Mouse (Mus musculus): ENCODE results near the gene Spata31d1b. TPM values are rescaled to one million over a fixed set of nuclear protein-coding genes. Genes with fewer than 3 reads are reported as not detected.
"Not testable (repeated sequence)": the region's sequence is repeated elsewhere in the genome, so short reads cannot be mapped to it uniquely, and the experiment has no call there.

The Spata31d1b gene
- polyA plus RNA-seq, 1 experiment, result not detected

GRCm38 (mm10) chr13:59682629-59683028, 29.5 kb upstream of the Spata31d1b start:
- H3K4me3 ChIP-seq (ENCODE audit: insufficient read depth, low read depth, low read length), result no peak overlapping the region

GRCm38 (mm10) chr13:59685236-59685635, 26.8 kb upstream of the Spata31d1b start:
- no peak overlapping the region for H3K27ac ChIP-seq (replicated peaks; ENCODE audit: low read depth, low read length)
- H3K4me1 ChIP-seq (ENCODE audit: control insufficient read depth, insufficient read depth, insufficient read length, low read length), result no peaks in the 10 kb centered on the region
- no peak overlapping the region for H3K4me3 ChIP-seq (ENCODE audit: insufficient read depth, low read depth, low read length)

More at GRCm38 (mm10) chr13:59682629-59683028, 29.5 kb upstream of the Spata31d1b start:
- H3K27ac ChIP-seq (replicated peaks; ENCODE audit: low read depth, low read length), result no peak overlapping the region
- no peaks in the 10 kb centered on the region for H3K4me1 ChIP-seq (ENCODE audit: control insufficient read depth, insufficient read depth, insufficient read length, low read length)

- no peak overlapping the region for H3K27ac ChIP-seq (replicated peaks; ENCODE audit: low read depth, low read length)
- no peaks in the 10 kb centered on the region for H3K4me1 ChIP-seq (ENCODE audit: control insufficient read depth, insufficient read depth, insufficient read length, low read length)
- H3K4me3 ChIP-seq (ENCODE audit: insufficient read depth, low read depth, low read length), result no peak overlapping the region
These were observed 23.7 kb upstream of the Spata31d1b start for GRCm38 (mm10) chr13:59688338-59688770.

- no peak overlapping the region for H3K27ac ChIP-seq (replicated peaks; ENCODE audit: low read depth, low read length)
- no peaks in the 10 kb centered on the region for H3K4me1 ChIP-seq (ENCODE audit: control insufficient read depth, insufficient read depth, insufficient read length, low read length)
- H3K4me3 ChIP-seq (ENCODE audit: insufficient read depth, low read depth, low read length), result no peak overlapping the region
These were observed 22.8 kb upstream of the Spata31d1b start for GRCm38 (mm10) chr13:59689313-59689712.

GRCm38 (mm10) chr13:59689843-59690242, 22.2 kb upstream of the Spata31d1b start:
- Histone ChIP-seq H3K4me3 (ENCODE audit: insufficient read depth, low read depth, low read length) (no peak overlapping the region), H3K27ac (replicated peaks; ENCODE audit: low read depth, low read length) (no peak overlapping the region), H3K4me1 (ENCODE audit: control insufficient read depth, insufficient read depth, insufficient read length, low read length) (no peaks in the 10 kb centered on the region)

GRCm38 (mm10) chr13:59690576-59690975, 21.5 kb upstream of the Spata31d1b start:
- H3K4me3 ChIP-seq (ENCODE audit: insufficient read depth, low read depth, low read length), result no peak overlapping the region
- no peak overlapping the region for H3K27ac ChIP-seq (replicated peaks; ENCODE audit: low read depth, low read length)
- H3K4me1 ChIP-seq (ENCODE audit: control insufficient read depth, insufficient read depth, insufficient read length, low read length), result no peaks in the 10 kb centered on the region

- Histone ChIP-seq H3K27ac (replicated peaks; ENCODE audit: low read depth, low read length) (no peak overlapping the region), H3K4me3 (ENCODE audit: insufficient read depth, low read depth, low read length) (no peak overlapping the region), H3K4me1 (ENCODE audit: control insufficient read depth, insufficient read depth, insufficient read length, low read length) (no peaks in the 10 kb centered on the region)
These were observed 20.6 kb upstream of the Spata31d1b start for GRCm38 (mm10) chr13:59691478-59691877.

GRCm38 (mm10) chr13:59694008-59694407, 18.1 kb upstream of the Spata31d1b start, which contains the start of gene 4921517D22Rik:
Gene 4921517D22Rik (minus strand): TSS chr13:59694108.
- H3K4me3 ChIP-seq (ENCODE audit: insufficient read depth, low read depth, low read length), result no peak within 1 kb of the TSS
- H3K27ac ChIP-seq (replicated peaks; ENCODE audit: low read depth, low read length), result no peak within 1 kb of the TSS
- H3K4me1 ChIP-seq (ENCODE audit: control insufficient read depth, insufficient read depth, insufficient read length, low read length), result no peaks in the 10 kb centered on the region

GRCm38 (mm10) chr13:59695781-59696180, 16.3 kb upstream of the Spata31d1b start:
- no peak overlapping the region for H3K4me3 ChIP-seq (ENCODE audit: insufficient read depth, low read depth, low read length)
- no peaks in the 10 kb centered on the region for H3K4me1 ChIP-seq (ENCODE audit: control insufficient read depth, insufficient read depth, insufficient read length, low read length)
- H3K27ac ChIP-seq (replicated peaks; ENCODE audit: low read depth, low read length), result no peak overlapping the region

- Histone ChIP-seq H3K27ac (replicated peaks; ENCODE audit: low read depth, low read length) (no peak overlapping the region), H3K4me3 (ENCODE audit: insufficient read depth, low read depth, low read length) (no peak overlapping the region), H3K4me1 (ENCODE audit: control insufficient read depth, insufficient read depth, insufficient read length, low read length) (no peaks in the 10 kb centered on the region)
These were observed 13.0 kb upstream of the Spata31d1b start for GRCm38 (mm10) chr13:59699131-59699530.

- not testable (repeated sequence) for H3K4me1 ChIP-seq (ENCODE audit: control insufficient read depth, insufficient read depth, insufficient read length, low read length); H3K4me3 ChIP-seq (ENCODE audit: insufficient read depth, low read depth, low read length); H3K27ac ChIP-seq (replicated peaks; ENCODE audit: low read depth, low read length)
These were observed 11.9 kb upstream of the Spata31d1b start for GRCm38 (mm10) chr13:59700137-59700536.

GRCm38 (mm10) chr13:59703514-59703913, 8.6 kb upstream of the Spata31d1b start:
- Histone ChIP-seq H3K4me3 (ENCODE audit: insufficient read depth, low read depth, low read length) (no peak overlapping the region), H3K27ac (replicated peaks; ENCODE audit: low read depth, low read length) (no peak overlapping the region), H3K4me1 (ENCODE audit: control insufficient read depth, insufficient read depth, insufficient read length, low read length) (no peaks in the 10 kb centered on the region)

GRCm38 (mm10) chr13:59704562-59704961, 7.5 kb upstream of the Spata31d1b start:
- no peaks in the 10 kb centered on the region for H3K4me1 ChIP-seq (ENCODE audit: control insufficient read depth, insufficient read depth, insufficient read length, low read length)
- no peak overlapping the region for H3K4me3 ChIP-seq (ENCODE audit: insufficient read depth, low read depth, low read length)
- no peak overlapping the region for H3K27ac ChIP-seq (replicated peaks; ENCODE audit: low read depth, low read length)

GRCm38 (mm10) chr13:59710230-59710629, 1.9 kb upstream of the Spata31d1b start, which contains the start of gene Spata31d1a:
Gene Spata31d1a (minus strand): TSS chr13:59710330.
- Histone ChIP-seq H3K4me3 (ENCODE audit: insufficient read depth, low read depth, low read length) (no peak within 1 kb of the TSS), H3K27ac (replicated peaks; ENCODE audit: low read depth, low read length) (no peak within 1 kb of the TSS), H3K4me1 (ENCODE audit: control insufficient read depth, insufficient read depth, insufficient read length, low read length) (no peaks in the 10 kb centered on the region)

GRCm38 (mm10) chr13:59713710-59714109, 1.6 kb downstream of the Spata31d1b start:
- Histone ChIP-seq H3K4me3 (ENCODE audit: insufficient read depth, low read depth, low read length) (no peak overlapping the region), H3K4me1 (ENCODE audit: control insufficient read depth, insufficient read depth, insufficient read length, low read length) (no peaks in the 10 kb centered on the region), H3K27ac (replicated peaks; ENCODE audit: low read depth, low read length) (no peak overlapping the region)

- not testable (repeated sequence) for H3K4me1 ChIP-seq (ENCODE audit: control insufficient read depth, insufficient read depth, insufficient read length, low read length); H3K4me3 ChIP-seq (ENCODE audit: insufficient read depth, low read depth, low read length); H3K27ac ChIP-seq (replicated peaks; ENCODE audit: low read depth, low read length)
These were observed 6.9 kb downstream of the Spata31d1b start for GRCm38 (mm10) chr13:59718857-59719440.

All from brown adipose tissue, adult 24 weeks (tissue).